Mouse (Mus musculus): Measurements from ENCODE around the gene Hoxb13.

Gene Hoxb13

GRCm38 (mm10) chr11:96189810-96190522 lies 4.2 kb upstream of the Hoxb13 start:
- no peak for DNase-seq (ENCODE audit: extremely low read depth, low read depth)

- DNase-seq (ENCODE audit: extremely low read depth, low read depth), result no peak
Observed at GRCm38 (mm10) chr11:96191132-96191531, 3.0 kb upstream of the Hoxb13 start.

DNA sequence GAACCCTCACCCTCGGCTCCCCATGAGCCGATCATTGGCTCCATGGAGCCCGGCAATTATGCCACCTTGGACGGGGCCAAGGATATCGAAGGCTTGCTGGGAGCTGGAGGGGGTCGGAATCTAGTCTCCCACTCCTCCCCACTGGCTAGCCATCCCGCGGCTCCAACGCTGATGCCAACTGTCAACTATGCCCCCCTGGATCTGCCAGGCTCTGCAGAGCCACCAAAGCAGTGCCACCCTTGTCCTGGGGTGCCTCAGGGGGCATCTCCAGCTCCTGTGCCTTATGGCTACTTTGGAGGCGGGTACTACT lies 240 bp downstream of the Hoxb13 start:
- no peak for DNase-seq (ENCODE audit: extremely low read depth, low read depth)

GRCm38 (mm10) chr11:96194961-96195640 lies 985 bp downstream of the Hoxb13 start:
- no peak for DNase-seq (ENCODE audit: extremely low read depth, low read depth)

GRCm38 (mm10) chr11:96195769-96196280 lies 1.7 kb downstream of the Hoxb13 start:
- DNase-seq (ENCODE audit: extremely low read depth, low read depth), result no peak

- no peak for DNase-seq (ENCODE audit: extremely low read depth, low read depth)
Observed at GRCm38 (mm10) chr11:96198642-96199041, 4.5 kb downstream of the Hoxb13 start.

DNA sequence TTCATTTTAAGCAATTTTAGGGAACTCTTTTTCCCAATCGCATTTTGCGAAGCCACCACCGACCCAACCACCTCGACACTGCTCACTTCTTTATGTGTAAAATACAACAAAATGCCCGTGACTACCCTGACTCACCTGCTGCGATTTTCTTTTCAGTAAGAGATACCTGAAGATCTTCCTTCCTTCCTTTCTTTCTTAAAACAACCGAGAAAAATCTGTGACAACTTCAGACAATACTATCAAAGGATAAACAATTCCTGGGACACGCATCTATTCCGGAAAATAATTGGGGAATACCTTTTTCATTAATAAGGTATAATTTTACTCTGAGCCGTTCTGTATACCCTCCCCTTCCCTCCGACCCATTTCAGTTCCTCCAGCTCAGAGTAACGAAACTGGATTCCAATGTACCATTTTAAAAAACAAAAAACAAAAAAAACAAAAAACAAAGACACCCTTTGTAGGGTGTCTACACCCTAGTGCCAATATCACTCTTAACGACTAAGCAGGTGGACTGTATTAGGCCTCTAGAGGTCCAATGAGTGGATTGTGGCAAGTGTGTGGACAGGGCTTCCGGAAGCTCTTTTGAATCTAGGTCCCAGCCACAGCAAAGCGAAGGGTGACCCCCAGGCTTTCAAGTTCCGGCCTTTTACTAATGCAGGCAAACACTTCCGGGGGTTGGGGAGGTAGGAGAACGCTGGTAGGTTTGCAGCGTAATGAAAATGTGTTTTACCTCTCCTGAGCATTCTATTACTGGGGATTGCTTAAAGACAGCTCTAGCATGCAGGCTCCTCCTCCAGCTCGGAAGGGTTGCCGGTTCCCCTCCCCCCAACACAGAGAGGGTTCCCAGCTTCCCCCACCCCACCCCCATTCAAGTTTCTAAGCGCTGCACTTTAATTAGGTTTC lies 5.3 kb downstream of the Hoxb13 start:
- peak; percentile 65 for DNase-seq (ENCODE audit: extremely low read depth, low read depth)

GRCm38 (mm10) chr11:96200183-96200655 lies 6.1 kb downstream of the Hoxb13 start:
- DNase-seq (ENCODE audit: extremely low read depth, low read depth), result peak; percentile 32

- no peak for DNase-seq (ENCODE audit: extremely low read depth, low read depth)
Observed at GRCm38 (mm10) chr11:96201741-96202140, 7.6 kb downstream of the Hoxb13 start.

DNA sequence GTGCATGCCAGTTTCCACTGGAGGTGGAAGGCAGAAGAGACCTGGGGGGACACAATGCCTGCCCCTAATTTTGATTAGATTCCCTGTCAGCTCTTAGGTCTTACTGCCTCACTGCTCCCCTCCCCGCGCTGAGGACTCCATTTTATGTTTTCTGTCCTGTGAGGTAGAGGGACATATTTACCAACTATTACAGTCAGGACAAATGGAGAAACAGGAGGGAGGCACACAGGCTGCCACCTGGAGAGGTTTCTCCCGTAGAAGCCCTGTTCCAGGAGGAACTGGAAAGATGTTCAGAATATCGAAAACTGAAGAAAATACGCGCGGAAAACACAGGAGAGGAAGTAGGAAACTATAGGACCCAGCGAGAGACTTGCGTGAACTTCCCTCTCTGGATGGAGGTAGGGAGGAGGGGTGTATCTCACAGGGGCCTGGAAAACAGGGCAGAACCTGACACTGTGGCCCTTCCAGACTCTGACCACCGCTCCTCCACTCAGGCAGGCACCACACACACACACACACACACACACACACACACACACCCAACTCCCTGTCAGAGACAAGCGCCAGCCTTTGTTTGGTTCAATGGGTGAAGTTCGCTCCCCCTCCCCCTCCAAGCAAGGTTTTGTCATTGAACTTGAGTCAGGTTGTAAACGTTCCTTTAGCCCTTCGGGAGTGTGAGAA lies 8.4 kb downstream of the Hoxb13 start:
- no peak for DNase-seq (ENCODE audit: extremely low read depth, low read depth)

DNA sequence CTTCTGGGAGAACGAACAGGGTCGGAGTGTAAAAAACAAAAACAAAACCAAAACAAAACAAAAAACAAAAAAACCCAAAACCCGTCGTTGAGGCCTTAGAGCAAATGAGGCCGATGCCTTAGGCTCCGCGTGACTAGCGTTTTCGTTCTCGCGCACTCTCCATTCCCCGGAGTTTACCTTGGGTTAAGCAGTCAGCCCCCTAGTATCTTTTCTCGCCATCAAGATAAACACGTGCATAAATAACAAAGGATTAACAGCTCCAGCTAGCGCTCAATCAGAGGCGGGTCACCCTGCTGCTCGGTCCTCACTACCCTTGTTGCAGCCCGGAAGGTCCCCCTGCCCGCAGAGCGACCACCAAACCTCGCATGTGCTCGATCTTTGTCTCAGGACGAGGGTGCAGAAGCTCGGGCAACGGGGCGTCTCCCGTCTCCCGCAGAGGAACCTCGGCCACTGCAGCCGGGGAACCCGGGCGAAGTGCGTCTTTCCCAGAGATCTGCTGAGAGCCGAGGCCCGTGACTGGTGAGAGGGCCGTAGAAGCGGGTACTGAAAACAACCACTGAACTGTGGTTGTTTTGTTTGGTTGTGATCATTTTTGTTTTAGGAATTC lies 9.2 kb downstream of the Hoxb13 start:
- DNase-seq (ENCODE audit: extremely low read depth, low read depth), result peak; percentile 36

GRCm38 (mm10) chr11:96203789-96204186 lies 9.7 kb downstream of the Hoxb13 start:
- DNase-seq (ENCODE audit: extremely low read depth, low read depth), result no peak

GRCm38 (mm10) chr11:96204351-96204750 lies 10.2 kb downstream of the Hoxb13 start:
- no peak for DNase-seq (ENCODE audit: extremely low read depth, low read depth)

DNA sequence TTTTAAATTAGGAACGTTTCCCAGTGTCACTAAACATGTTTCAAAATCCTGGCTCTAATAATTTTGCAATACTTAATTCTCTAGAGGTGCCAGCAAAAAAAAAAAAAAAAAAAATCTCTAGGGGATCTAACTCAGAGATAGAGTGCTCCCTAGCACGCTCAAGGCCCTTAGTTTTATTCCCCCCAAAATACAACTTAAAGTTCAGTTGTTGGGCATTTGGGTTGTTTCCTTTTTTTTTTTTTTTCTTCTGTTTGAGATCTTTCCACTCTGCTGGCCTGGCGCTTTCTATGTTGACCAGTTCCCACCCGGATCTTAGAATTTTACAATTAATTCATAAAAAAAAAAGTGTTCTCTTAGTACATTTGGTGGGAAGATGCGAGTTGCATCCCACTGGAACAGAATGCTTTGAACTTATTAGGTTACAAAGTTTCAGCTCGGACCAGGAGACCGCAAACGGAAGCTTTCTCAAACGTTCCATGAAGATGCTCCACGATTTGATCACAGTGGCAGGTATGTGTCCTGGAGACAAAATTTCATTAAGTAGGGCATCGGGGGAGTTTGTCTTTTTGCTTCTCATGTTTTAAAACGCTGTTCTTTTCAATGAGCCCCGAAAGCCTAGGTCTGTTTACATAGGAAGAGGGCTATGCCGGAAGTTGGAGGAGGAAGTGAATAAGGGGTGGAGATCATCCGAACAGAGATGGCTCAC lies 11.5 kb downstream of the Hoxb13 start:
- no peak for DNase-seq (ENCODE audit: extremely low read depth, low read depth)

DNA sequence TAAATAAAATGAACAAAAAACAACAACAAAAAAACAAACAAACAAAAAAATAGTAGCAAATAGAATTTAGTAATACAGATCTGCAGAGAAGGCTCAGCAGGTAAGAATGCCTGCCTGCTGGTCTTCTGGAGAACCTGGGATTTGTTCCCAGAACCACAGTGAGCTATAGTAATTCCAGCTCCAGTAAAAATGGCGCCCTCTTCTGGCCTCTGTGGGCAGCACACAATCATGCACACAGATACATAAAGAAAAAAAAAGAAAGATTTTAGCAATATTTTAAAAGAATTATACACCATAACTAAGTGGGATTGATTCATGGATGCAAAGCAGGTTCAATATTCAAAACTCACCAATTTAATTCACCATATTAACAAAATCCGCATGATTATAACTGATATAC lies 29.7 kb downstream of the Hoxb13 start:
- no peak for DNase-seq (ENCODE audit: extremely low read depth, low read depth)

GRCm38 (mm10) chr11:96227676-96228075 lies 33.6 kb downstream of the Hoxb13 start:
- no peak for DNase-seq (ENCODE audit: extremely low read depth, low read depth)

DNA sequence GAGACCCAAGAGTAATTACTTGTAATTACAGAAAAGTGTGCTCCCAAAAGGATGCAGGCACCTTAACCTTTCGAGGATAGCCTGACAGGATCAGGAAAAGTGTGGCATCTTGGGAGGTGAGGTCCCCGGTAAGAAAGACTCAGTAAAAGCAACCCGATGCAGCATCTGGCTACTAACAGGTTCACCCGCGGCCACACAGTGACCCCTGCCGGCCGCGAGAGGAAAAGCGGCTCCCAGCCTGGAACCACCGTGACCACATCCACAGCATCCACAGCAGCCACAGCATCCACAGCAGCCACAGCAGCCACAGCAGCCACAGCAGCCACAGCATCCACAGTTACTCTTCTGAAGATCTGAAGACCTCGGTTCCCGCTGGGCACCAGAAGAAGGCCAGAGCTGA lies 40.8 kb downstream of the Hoxb13 start:
- no peak for DNase-seq (ENCODE audit: extremely low read depth, low read depth)

GRCm38 (mm10) chr11:96240211-96240610 lies 46.1 kb downstream of the Hoxb13 start:
- DNase-seq (ENCODE audit: extremely low read depth, low read depth), result peak; percentile 29

All from MEL-GATA-1-ER (cell line).